Mouse (Mus musculus) thymus, postnatal 10 days (tissue): ENCODE results near the gene Eaf1.

ENCODE experiments used
- DNase-seq, 2 experiments: peaks; one replicate each; pipeline ENCODE4 v3.0.0; 2021; ENCODE audit warnings: low spot score in 2 of 2

The Eaf1 gene

DNA sequence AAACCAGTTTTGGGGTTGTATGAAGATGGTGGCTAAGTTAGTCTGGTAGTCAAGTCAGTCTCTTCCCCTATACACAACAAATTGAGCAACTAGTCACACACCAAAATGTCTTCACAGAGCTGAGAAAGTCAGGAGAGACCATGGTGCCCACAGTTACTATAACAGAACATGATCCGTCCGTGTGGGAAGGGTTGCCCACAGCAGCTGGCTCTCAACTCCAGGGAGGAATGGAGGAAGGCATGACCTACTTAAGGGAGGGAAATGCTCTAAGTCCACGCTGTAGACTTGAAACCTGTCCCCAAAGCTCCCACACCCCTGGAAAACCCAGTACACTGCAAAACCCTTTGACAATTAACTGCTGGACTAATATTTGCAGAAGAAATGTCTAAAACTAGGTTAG is 16.1 kb downstream of the Eaf1 start:
- DNase-seq, result no peak

DNA sequence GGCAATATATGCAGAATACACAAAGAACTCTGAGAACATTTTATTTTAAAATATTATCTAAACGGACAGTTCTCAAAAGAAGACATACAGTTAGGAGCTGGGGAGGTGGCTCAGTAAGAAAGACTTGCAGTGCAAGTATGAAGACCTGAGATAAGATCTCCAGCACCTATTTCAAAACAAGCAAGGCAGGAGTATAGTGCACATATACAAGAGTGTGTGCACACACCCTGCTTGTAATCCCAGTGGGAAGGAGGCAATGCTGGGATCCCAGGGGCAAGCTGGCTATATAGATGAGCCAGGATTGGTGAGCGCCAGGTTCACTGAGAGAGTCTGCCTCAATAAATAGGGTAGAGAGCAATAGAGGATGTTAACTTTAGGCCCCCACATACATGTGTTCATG is 21.7 kb downstream of the Eaf1 start:
- DNase-seq, result no peak

DNA sequence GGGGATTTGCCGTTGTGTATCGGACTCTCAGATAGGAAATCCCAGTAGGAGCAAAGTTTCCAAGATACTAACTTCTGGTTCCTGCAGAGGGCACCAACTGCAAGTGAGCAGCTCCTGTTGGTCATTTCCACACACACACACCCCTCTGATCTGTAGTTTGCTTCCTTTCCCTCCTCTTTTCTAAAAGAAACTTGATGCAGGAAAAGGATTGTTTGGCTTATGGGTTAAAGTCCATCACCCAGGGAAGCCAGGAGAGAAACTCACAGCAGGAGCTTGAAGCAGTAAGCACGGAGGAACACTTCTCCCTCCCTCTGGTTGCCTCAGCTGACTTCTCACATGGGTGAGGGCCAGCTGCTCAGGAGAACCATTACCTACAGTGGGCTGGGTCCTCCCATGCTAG is 25.0 kb downstream of the Eaf1 start:
- DNase-seq, result peak in 1 of 2 experiments; percentile 7

DNA sequence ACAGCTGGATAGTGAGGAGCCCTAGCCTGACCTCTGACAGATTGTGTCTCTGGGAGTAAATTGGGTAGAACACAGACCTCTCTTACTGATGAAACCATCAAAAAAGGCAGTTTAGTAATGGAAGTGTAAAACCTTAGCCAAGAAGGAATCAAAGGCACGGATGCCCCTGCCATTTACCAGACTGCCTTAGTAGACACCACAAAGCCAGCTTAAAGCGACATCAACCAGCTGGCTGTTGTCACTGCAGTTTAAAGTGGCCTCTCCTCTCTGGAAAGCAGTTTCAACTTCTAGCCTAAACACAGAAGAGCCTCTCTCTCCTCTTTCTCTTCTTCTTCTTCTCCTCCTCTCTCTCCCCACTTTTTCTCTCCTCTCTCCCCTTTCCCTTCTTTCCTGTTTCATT is 27.1 kb downstream of the Eaf1 start:
- peak in 1 of 2 experiments; percentile 57 for DNase-seq

DNA sequence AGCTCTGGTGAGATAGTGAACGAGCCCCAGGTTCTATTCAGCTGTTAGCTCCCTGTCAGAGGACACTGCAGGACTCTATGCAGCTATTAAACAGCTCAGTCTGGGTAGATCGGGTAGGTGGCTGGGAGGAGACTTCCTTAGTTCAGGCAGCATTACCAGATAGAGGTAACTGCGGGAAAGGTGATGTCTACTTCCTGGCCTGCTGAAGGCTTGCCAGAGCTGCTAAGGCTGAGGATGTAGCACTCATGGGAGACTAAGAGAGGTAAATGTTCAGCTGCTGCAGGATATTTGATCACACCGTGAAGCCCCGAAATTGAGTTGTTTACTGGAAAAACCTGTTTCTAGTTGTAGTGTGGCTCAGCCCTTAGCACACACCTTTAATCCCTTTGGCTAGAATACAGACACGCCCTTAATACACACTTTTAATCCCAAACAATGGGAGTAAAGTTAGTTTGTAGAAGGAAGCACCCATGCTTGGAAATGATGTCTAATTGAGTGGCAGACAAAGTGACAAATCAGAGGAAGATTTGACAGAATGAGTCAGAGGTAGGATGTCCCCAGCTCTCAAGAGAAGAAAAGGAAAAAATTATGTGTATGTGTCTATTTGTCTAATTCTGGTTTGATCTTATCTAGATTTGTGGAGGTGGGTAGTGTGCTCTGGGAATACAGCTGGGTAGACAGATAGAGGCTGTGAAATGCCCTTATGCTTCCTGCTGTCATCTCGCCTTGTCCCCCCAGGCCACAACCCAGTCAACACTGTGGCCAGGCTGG is 31.0 kb downstream of the Eaf1 start:
- DNase-seq, result no peak

DNA sequence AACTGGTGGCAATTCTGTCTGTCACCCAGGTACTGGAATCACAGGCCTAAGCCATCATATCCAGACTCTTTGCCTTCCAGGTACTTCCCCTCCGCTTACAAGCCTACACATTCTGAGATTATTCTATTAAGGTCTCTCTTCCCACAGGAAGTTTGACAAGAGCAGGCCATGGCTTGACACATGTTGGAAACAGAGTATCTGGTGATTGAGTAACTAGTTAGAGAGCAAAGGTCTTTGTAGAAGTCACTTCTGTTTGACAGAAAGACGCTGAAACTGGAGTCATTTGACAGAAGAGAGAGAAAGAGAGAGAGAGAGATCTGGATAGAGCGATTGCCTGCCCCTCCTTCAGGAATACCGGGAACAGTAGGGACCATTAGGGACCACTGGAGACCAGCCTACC is 36.6 kb downstream of the Eaf1 start:
- DNase-seq, result no peak

DNA sequence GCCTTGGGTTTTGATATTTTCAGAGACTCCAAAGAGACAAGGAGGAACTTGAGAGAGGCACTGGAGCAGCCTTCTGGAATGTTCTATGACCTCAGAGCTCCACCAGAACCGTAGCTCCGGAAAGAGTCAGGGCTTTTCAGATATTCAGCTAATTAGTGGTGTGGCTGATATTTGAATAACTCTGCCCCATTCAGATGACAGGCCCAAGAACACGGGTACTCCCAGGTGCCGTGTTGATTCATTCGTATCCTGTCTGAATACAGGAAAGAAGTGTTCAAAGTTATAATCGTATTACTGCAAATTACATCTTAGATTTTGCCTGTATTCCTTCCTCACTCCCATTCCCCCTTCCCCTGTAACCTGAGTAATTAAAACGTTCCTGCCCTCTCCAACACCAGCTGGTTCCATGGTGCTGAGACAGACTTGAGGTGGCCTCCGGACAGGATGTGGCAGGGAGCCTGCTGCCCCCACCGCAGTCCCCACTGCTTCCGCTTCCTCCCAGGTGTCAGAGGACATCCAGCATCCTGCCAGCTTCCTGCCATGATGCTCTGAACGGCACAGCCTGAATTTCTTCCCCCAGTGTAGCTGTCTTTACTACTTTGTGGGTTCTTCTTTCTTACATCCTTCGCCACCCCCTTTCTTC is 37.4 kb downstream of the Eaf1 start:
- peak; percentile 86 to 90 for DNase-seq

DNA sequence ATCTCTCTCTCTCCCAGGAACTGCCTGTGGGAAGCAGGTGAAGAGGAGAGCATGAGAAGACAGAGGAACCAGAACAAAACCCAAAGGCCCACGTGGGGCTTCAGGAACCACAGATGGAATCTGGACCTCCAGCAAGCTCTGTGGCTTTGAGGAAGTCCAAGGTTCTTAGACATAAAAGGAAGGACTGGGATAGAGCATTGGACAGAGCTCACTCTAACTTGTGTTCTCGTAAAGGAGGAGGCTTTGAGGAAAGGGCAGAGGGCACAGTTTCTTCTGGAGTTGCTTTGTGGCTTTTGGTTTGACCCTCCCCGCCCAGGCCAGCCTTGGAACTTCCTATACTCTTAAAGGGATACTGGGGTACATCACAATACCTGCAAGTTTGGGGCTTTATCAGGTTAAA is 38.5 kb downstream of the Eaf1 start:
- DNase-seq, result no peak

DNA sequence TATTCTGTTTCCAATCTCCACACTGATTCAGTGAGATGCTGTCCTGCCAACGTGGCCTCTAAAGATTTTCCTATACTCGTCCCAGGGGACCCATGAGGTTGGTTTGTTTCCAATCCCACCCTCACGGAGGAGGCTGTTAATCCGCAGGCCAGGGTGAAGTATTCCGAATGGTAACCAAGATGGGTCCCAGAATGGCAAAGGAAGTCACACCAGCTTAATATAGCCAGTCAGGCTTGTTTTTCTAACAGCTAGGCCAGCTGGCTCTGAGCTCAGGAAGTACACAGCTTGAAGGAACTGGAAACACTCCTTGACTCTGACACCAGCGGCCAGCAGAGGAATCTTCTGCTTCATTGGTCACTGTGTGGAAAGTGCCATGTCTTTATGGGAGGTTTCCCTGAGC is 43.1 kb downstream of the Eaf1 start:
- no peak for DNase-seq

DNA sequence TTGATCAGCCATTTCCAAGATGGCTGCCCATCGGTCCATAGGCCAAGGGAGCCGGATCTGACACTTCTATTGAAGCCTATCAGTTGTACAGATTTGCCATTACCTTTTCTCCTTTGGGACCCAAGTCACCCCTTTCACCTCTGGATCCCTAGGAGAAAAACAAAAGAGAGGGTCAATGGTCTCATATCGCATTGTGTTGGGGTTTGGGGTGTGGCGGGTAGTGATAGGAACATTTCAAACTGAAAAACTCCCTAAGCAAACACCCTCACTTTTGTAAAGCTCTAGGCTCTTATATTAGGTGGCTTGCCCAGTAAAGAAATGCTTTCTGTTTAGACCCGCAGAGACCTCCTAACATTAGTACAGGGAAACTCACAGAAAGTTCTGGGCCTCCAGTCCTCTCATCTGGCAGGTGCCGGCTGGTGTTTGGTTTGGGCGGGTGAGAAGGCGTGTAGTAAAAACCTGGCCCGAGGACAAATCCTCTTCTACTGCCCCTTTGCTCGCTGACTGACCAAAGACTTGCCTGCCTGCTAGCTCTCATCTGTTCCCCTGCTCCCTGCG is 49.8 kb downstream of the Eaf1 start:
- no peak for DNase-seq

DNA sequence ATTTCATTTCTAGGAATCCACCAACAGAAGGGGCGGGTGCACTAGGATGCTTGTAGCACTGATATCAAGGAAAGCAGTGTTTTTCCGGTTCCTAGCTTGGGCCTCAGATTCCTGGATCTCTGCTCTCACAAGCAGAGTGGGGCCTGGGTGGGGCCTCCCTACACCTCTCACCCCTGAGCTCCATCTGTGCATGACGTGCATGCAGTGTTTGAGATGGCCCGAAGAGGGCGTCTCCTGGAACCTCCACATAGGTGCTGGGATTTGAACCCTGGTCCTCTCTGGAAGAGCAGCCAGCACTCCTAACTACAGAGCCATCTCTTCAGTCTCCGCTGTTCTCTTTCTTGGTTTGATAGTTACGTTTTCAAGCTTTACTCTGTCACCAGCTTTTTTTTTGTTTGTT is 60.8 kb downstream of the Eaf1 start:
- DNase-seq, result peak; percentile 64 to 69

DNA sequence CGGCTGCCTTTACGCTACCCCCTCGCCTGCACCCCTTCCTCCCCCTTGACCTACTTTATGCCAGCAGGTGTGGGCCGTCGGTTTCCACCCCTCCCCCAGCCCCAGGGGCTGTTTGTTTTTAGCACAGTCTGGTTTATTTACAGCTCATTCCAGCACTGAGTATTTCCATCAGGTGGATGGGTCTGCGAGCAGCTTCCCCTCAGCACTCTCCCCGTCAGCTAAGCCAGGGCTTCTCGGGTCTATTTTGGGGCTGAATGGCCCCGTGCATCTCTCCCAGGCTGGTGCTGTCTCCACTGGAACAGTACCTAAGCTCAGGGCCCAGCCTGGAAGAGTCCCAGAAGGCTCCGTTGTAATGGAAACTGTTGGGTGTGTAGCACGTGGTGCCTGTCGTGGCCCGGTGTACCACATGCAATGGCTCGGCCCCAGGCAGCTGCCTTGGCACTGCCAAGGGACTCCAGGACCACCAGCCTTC is 61.8 kb downstream of the Eaf1 start:
- DNase-seq, result peak; percentile 94 to 96

DNA sequence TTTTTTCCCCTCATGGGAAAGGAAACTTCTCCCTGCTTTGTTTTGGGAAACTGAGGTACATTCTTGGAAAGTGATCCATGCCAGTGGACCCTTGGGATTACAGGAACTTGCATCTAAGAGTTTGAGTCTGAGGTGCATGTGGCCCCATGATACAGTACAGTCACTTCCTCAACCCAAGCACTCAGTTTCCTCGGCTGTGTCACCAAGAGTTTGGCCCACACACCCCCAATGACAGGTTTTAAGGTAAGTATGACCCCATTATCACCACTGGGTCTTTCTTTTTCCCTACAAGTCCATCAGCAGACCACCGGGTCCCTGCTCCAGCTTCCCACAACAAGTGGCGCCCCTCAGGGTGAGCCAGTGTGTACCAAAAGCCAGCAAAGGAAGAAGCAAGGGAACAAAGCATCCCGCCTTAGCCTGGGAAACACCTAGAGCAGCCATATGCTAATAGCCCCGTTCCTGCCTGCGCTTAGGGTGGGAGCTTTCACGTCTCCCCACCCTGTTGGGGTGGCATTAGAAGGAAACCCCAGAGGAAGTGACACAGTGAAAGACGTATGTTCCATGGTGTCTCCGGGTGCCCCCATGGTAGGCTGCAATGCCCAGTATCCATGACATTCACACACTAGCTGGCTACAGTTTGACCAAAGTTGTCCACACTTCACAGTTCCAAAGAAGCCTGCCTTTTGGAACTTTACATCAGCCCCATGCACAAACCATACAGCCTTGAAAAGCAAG is 62.5 kb downstream of the Eaf1 start:
- no peak for DNase-seq

DNA sequence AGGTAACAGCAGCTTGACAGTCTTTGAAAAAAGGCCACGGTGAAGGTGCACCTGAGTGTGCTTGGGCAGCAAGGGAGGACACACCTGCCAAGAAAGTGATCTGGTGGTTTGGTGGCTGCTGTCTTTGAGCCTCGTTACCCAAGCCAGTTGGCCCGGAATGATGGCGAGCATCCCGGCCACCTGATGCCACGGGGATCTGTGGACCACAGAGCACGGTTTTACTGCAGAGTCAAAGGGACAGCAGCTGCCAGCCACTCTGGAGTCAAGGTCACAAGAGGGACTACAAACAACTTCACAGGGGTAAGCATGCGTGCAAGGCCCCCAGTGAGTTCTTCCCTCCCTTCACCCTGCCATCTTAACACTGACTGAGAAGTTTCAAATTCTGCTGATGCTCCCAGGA is 63.1 kb downstream of the Eaf1 start:
- peak in 1 of 2 experiments; percentile 46 for DNase-seq

DNA sequence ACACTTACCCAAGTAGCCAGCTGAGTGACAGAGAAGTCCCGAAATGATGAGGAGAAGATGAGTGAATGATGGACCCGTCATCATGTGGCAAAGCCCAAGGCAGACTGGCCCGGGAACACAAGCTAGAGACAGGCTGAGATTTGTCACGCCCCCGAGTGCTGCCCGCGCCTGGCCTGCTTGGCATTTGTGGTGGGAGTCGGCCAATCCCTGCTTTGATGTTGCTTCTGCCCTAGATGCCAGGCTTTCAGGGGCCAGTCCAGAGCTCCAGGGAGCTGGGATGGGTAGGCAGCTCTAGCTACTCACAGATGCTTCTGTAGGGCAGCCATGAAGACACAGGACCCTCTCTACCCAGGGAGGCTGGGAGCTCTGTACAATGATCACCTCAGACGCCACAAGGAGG is 63.6 kb downstream of the Eaf1 start:
- no peak for DNase-seq

DNA sequence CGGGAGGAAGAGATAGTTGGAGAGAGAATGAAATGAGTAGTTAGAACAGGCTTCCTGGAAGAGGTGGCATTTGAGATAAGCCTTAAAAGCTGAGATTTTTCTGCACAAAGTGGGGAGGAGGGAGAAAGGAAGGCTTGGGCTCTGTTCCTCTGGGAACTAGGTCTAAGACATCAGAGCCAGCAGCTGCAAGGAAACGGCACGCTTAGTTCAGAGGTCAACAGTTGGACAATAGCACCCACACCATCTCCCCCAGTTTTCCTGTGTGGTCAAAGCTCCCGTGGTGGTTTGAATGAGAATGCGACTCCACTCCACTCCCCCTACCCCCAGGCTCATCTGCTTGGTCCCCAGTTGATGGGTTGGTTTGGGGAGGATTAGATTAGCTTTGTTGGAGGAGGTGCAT is 65.0 kb downstream of the Eaf1 start:
- DNase-seq, result no peak
